Mouse (Mus musculus) testis, adult 10 weeks (tissue): ENCODE measurements around the gene Olfr389. TPM values are rescaled to one million over a fixed set of nuclear protein-coding genes. Genes with fewer than 3 reads are reported as not detected.

Experiments
- polyA plus RNA-seq: library from polyadenylated mRNA; stranded (reverse); fragments of 350-450 nt; fragmentation: Illumina TruSeq; extraction: RNeasy Lipid Tissue Mini Kit (QIAGEN cat#74804); gene quantifications from one replicate; pipeline ENCODE4 v1.2.3, GENCODE M21; 2014; ENCODE audit warnings: low read depth, low replicate concordance

The Olfr389 gene
- not detected for polyA plus RNA-seq

GRCm38 (mm10) chr11:73780613-73781012, at the start of gene Olfr389:
Olfr389 (minus strand) TSS chr11:73780713.

GRCm38 (mm10) chr11:73816949-73817348, 36.4 kb upstream of the Olfr389 start, which contains the start of gene Olfr392:
Olfr392 (minus strand) TSS chr11:73817049.

GRCm38 (mm10) chr11:73802952-73803351, 22.4 kb upstream of the Olfr389 start, which contains the start of gene Olfr391-ps:
Olfr391-ps (minus strand) TSS chr11:73803052.

GRCm38 (mm10) chr11:73782664-73783063, 2.2 kb upstream of the Olfr389 start, which contains the start of gene Olfr390:
Olfr390 (plus strand) TSS chr11:73782964.

Other genes starting within 250 kb of the Olfr389 start
- not detected for gene Olfr385, start 187.7 kb downstream of the Olfr389 start, polyA plus RNA-seq
- gene Olfr384, start 182.1 kb downstream of the Olfr389 start, polyA plus RNA-seq = not detected
- 20.1 TPM for gene Zfp735, start 91.9 kb downstream of the Olfr389 start, polyA plus RNA-seq
- 0.18 TPM for gene Olfr390, start 2.3 kb upstream of the Olfr389 start, polyA plus RNA-seq
- gene Olfr391-ps, start 22.3 kb upstream of the Olfr389 start, polyA plus RNA-seq = not detected
- gene Olfr392, start 36.3 kb upstream of the Olfr389 start, polyA plus RNA-seq = not detected
- gene Olfr393, start 70.7 kb upstream of the Olfr389 start, polyA plus RNA-seq = not detected
- gene Olfr394, start 110.1 kb upstream of the Olfr389 start, polyA plus RNA-seq = not detected
- not detected for gene Olfr395, start 128.6 kb upstream of the Olfr389 start, polyA plus RNA-seq
- 1.6 TPM for gene Olfr23, start 156.0 kb upstream of the Olfr389 start, polyA plus RNA-seq
- gene Olfr397, start 180.1 kb upstream of the Olfr389 start, polyA plus RNA-seq = not detected
- gene Olfr398, start 209.7 kb upstream of the Olfr389 start, polyA plus RNA-seq = not detected